Mouse (Mus musculus) MEL (cell line): ENCODE measurements around the gene Asna1. TPM values are rescaled to one million over a fixed set of nuclear protein-coding genes. Genes with fewer than 3 reads are reported as not detected.

Experiments
- DNase-seq: peaks from one replicate; pipeline ENCODE4 v3.0.0; 2011; ENCODE audit warnings: low read depth, low spot score
- H3K27ac ChIP-seq: 2 replicates; pipeline ENCODE4 v1.5.1; 2012; ENCODE audit warnings: low read depth, mild to moderate bottlenecking, control low read depth, low read length, moderate library complexity; ENCODE audit not compliant: control insufficient read depth
- H3K27me3 ChIP-seq, 2 experiments: fragments of 150-350 bp in 1 of 2; sonication (generic) in 1 of 2; 2 replicates each; pipeline ENCODE4 v1.6.1; 2012; ENCODE audit warnings: low read length in 2 of 2, mild to moderate bottlenecking in 2 of 2, improper control_type of control experiment in 1 of 2, moderate library complexity in 1 of 2; ENCODE audit not compliant: insufficient read depth in 2 of 2, control insufficient read depth in 1 of 2
- H3K36me3 ChIP-seq, 2 experiments: 2 replicates each; pipeline ENCODE4 v1.6.1; 2012 to 2014; ENCODE audit warnings: low read length in 2 of 2, improper control_type of control experiment in 1 of 2, inconsistent platforms in 1 of 2, mild to moderate bottlenecking in 1 of 2; ENCODE audit not compliant: insufficient read depth in 2 of 2, control insufficient read depth in 1 of 2
- H3K4me1 ChIP-seq, 2 experiments: fragments of 150-350 bp in 1 of 2; sonication (generic) in 1 of 2; 2 replicates each; pipeline ENCODE4 v1.6.1; 2012; ENCODE audit warnings: low read length in 2 of 2, improper control_type of control experiment in 1 of 2, mild to moderate bottlenecking in 1 of 2; ENCODE audit not compliant: insufficient read depth in 2 of 2, control insufficient read depth in 1 of 2
- H3K4me3 ChIP-seq, 2 experiments: fragments of 150-350 bp in 1 of 2; sonication (generic) in 1 of 2; 2 replicates each; pipeline ENCODE4 v1.5.1; 2012; ENCODE audit warnings: low read depth in 2 of 2, low read length in 2 of 2, mild to moderate bottlenecking in 2 of 2, moderate library complexity in 2 of 2, control low read depth in 1 of 2, improper control_type of control experiment in 1 of 2; ENCODE audit not compliant: control insufficient read depth in 1 of 2, insufficient read depth in 1 of 2
- H3K79me2 ChIP-seq: 2 replicates; pipeline ENCODE4 v1.6.1; 2012; ENCODE audit warnings: mild to moderate bottlenecking, low read length, moderate library complexity; ENCODE audit not compliant: control insufficient read depth, poor library complexity, insufficient read depth
- H3K9ac ChIP-seq: 2 replicates; pipeline ENCODE4 v1.6.1; 2012; ENCODE audit warnings: low read depth, mild to moderate bottlenecking, control low read depth, low read length, moderate library complexity; ENCODE audit not compliant: control insufficient read depth, poor library complexity, severe bottlenecking
- H3K9me3 ChIP-seq: fragments of 150-350 bp; sonication (generic); replicated peaks from 2 replicates; pipeline ENCODE4 v1.6.1; 2012; ENCODE audit warnings: mild to moderate bottlenecking, low read length, improper control_type of control experiment, moderate library complexity; ENCODE audit not compliant: insufficient read depth
- BHLHE40 ChIP-seq: IDR thresholded peaks from 2 replicates; pipeline ENCODE4 v1.6.1; 2012; ENCODE audit warnings: low read depth, mild to moderate bottlenecking, inconsistent platforms, low read length, improper control_type of control experiment, borderline replicate concordance
- CHD1 ChIP-seq: IDR thresholded peaks from 2 replicates; pipeline ENCODE4 v1.6.1; 2012; ENCODE audit warnings: low read depth, mild to moderate bottlenecking, inconsistent platforms, low read length, improper control_type of control experiment
- CHD2 ChIP-seq: IDR thresholded peaks from 2 replicates; pipeline ENCODE4 v1.6.1; 2011; ENCODE audit warnings: low read length, improper control_type of control experiment
- CTCF ChIP-seq, 3 experiments: IDR thresholded peaks in 2 of 3; conservative IDR thresholded peaks in 1 of 3; 2 replicates each; pipeline ENCODE4 v1.5.1; 2011 to 2012; ENCODE audit warnings: low read length in 3 of 3, low read depth in 2 of 3, mild to moderate bottlenecking in 2 of 3, improper control_type of control experiment in 1 of 3, inconsistent platforms in 1 of 3, mixed read lengths in 1 of 3, moderate library complexity in 1 of 3; ENCODE audit not compliant: control insufficient read depth in 1 of 3, insufficient read depth in 1 of 3, poor library complexity in 1 of 3, severe bottlenecking in 1 of 3
- ELF1 ChIP-seq: IDR thresholded peaks from 2 replicates; pipeline ENCODE4 v1.6.1; 2014; ENCODE audit warnings: low read depth, mild to moderate bottlenecking, inconsistent platforms, low read length, improper control_type of control experiment, moderate library complexity
- EP300 ChIP-seq, 2 experiments: IDR thresholded peaks; 2 replicates each; pipeline ENCODE4 v1.6.1; 2011; ENCODE audit warnings: improper control_type of control experiment in 2 of 2, low read length in 2 of 2, low read depth in 1 of 2, mild to moderate bottlenecking in 1 of 2
- ETS1 ChIP-seq: IDR thresholded peaks from 2 replicates; pipeline ENCODE4 v1.6.1; 2012; ENCODE audit warnings: low read depth, mild to moderate bottlenecking, inconsistent platforms, low read length, improper control_type of control experiment, moderate library complexity
- GATA1 ChIP-seq: IDR thresholded peaks from 2 replicates; pipeline ENCODE4 v1.6.1; 2011; ENCODE audit warnings: low read depth, low read length, improper control_type of control experiment
- HCFC1 ChIP-seq: IDR thresholded peaks from 2 replicates; pipeline ENCODE4 v1.6.1; 2012; ENCODE audit warnings: low read depth, mild to moderate bottlenecking, inconsistent platforms, low read length, improper control_type of control experiment, moderate library complexity
- JUND ChIP-seq: IDR thresholded peaks from 2 replicates; pipeline ENCODE4 v1.6.1; 2011; ENCODE audit warnings: low read depth, mild to moderate bottlenecking, improper control_type of control experiment, low read length
- MAFK ChIP-seq: IDR thresholded peaks from 2 replicates; pipeline ENCODE4 v1.6.1; 2011; ENCODE audit warnings: low read depth, mild to moderate bottlenecking, low read length, improper control_type of control experiment, borderline replicate concordance
- MAZ ChIP-seq: IDR thresholded peaks from 2 replicates; pipeline ENCODE4 v1.6.1; 2012; ENCODE audit warnings: low read depth, mild to moderate bottlenecking, inconsistent platforms, low read length, improper control_type of control experiment
- MEF2A ChIP-seq: IDR thresholded peaks from 2 replicates; pipeline ENCODE4 v1.6.1; 2014; ENCODE audit warnings: low read depth, mild to moderate bottlenecking, inconsistent platforms, low read length, improper control_type of control experiment; ENCODE audit not compliant: poor library complexity, insufficient replicate concordance, severe bottlenecking; ENCODE audit errors: extremely low read depth
- MYB ChIP-seq: IDR thresholded peaks from 2 replicates; pipeline ENCODE4 v1.6.1; 2011; ENCODE audit warnings: mild to moderate bottlenecking, low read depth, low read length, improper control_type of control experiment
- MYC ChIP-seq: IDR thresholded peaks from 2 replicates; pipeline ENCODE4 v1.6.1; 2011; ENCODE audit warnings: low read depth, mild to moderate bottlenecking, low read length, improper control_type of control experiment, moderate library complexity
- NELFE ChIP-seq: IDR thresholded peaks from 2 replicates; pipeline ENCODE4 v1.6.1; 2011; ENCODE audit warnings: low read depth, low read length, improper control_type of control experiment
- POLR2A ChIP-seq, 2 experiments: IDR thresholded peaks; 2 replicates each; pipeline ENCODE4 v1.6.1; 2011 to 2012; ENCODE audit warnings: low read length in 2 of 2, mild to moderate bottlenecking in 2 of 2, control low read depth in 1 of 2, improper control_type of control experiment in 1 of 2, low read depth in 1 of 2, moderate library complexity in 1 of 2; ENCODE audit not compliant: control insufficient read depth in 1 of 2, insufficient read depth in 1 of 2, poor library complexity in 1 of 2
- POLR2AphosphoS5 ChIP-seq: IDR thresholded peaks from 2 replicates; pipeline ENCODE4 v1.6.1; 2012; ENCODE audit warnings: low read depth, borderline replicate concordance, mild to moderate bottlenecking, inconsistent platforms, low read length, moderate library complexity, mixed read lengths
- RAD21 ChIP-seq: IDR thresholded peaks from 2 replicates; pipeline ENCODE4 v1.6.1; 2011; ENCODE audit warnings: mild to moderate bottlenecking, low read depth, low read length, improper control_type of control experiment
- SIN3A ChIP-seq: IDR thresholded peaks from 2 replicates; pipeline ENCODE4 v1.6.1; 2012; ENCODE audit warnings: low read length, improper control_type of control experiment, inconsistent platforms
- SMC3 ChIP-seq: IDR thresholded peaks from 2 replicates; pipeline ENCODE4 v1.6.1; 2011; ENCODE audit warnings: low read depth, low read length, improper control_type of control experiment
- USF2 ChIP-seq, 2 experiments: IDR thresholded peaks; 2 replicates each; pipeline ENCODE4 v1.6.1; 2011 to 2012; ENCODE audit warnings: improper control_type of control experiment in 2 of 2, low read length in 2 of 2, borderline replicate concordance in 1 of 2, inconsistent platforms in 1 of 2, low read depth in 1 of 2, mild to moderate bottlenecking in 1 of 2; ENCODE audit not compliant: insufficient read depth in 1 of 2
- ZC3H11A ChIP-seq: IDR thresholded peaks from 2 replicates; pipeline ENCODE4 v1.6.1; 2012; ENCODE audit warnings: low read depth, mild to moderate bottlenecking, inconsistent platforms, low read length, improper control_type of control experiment
- ZMIZ1 ChIP-seq: IDR thresholded peaks from 2 replicates; pipeline ENCODE4 v1.6.1; 2012; ENCODE audit warnings: low read depth, mild to moderate bottlenecking, inconsistent platforms, low read length, improper control_type of control experiment, moderate library complexity
- ZNF384 ChIP-seq: IDR thresholded peaks from 2 replicates; pipeline ENCODE4 v1.6.1; 2012; ENCODE audit warnings: low read depth, mild to moderate bottlenecking, inconsistent platforms, low read length, improper control_type of control experiment
- polyA plus RNA-seq, 2 experiments: library from polyadenylated mRNA; stranded (reverse) in 1 of 2; unstranded in 1 of 2; fragments of >175 nt in 1 of 2; fragments of >200 nt in 1 of 2; gene quantifications; 2 replicates each; pipeline versions ENCODE4 v1.2.1 to v1.2.4; 2012; ENCODE audit warnings: low replicate concordance in 2 of 2, low read depth in 1 of 2; ENCODE audit not compliant: insufficient read length in 2 of 2, insufficient read depth in 1 of 2, missing spikeins in 1 of 2
- total RNA-seq: library from RNA; depleted of rRNA; stranded (reverse); fragments of 300-350 nt; gene quantifications from 2 replicates; pipeline ENCODE4 v1.2.3, GENCODE M21; 2012

Asna1 gene
- total and polyA plus RNA-seq, 3 experiments = 132 to 192 TPM; not detected in 1

GRCm38 (mm10) chr8:84975434-84975833 is 49.6 kb downstream of the Asna1 start:
- peaks cover 29% of the 10 kb centered on the region for H3K79me2 ChIP-seq
- H3K9me3 ChIP-seq = no peaks in the 10 kb centered on the region
- H3K27me3 ChIP-seq = no peaks in the 10 kb centered on the region
- peaks cover 4 to 19% of the 10 kb centered on the region in 2 experiments; a peak in 3 of 4 replicates for H3K36me3 ChIP-seq
- H3K4me3 ChIP-seq = peak overlapping the region; percentile 62 to 86
- H3K9ac ChIP-seq = peak overlapping the region; percentile 79
- H3K27ac ChIP-seq = peak overlapping the region; percentile 86
- peaks cover 4 to 35% of the 10 kb centered on the region in 2 experiments; a peak in 3 of 4 replicates for H3K4me1 ChIP-seq
- TF ChIP-seq POLR2AphosphoS5 = no peak
- TF ChIP-seq SMC3 = peak; percentile 89
- TF ChIP-seq MYB = no peak
- TF ChIP-seq CHD1 = no peak
- TF ChIP-seq POLR2A (IDR thresholded peaks at IDR 0.05; ENCODE audit: control insufficient read depth in 1 of 2, insufficient read depth in 1 of 2, low read depth in 1 of 2, low read length in 2 of 2, poor library complexity in 1 of 2) = no peak; a peak in 1 of 4 replicates
- no peak for TF ChIP-seq USF2 (IDR thresholded peaks at IDR 0.05; ENCODE audit: borderline replicate concordance in 1 of 2, insufficient read depth in 1 of 2, low read depth in 1 of 2, low read length in 2 of 2)
- no peak for TF ChIP-seq MAFK
- peak; percentile 15; the same call in 1 of the 2 replicates for TF ChIP-seq HCFC1
- no peak for TF ChIP-seq MEF2A
- TF ChIP-seq ETS1 = peak; percentile 72; the same call in 1 of the 2 replicates
- no peak for TF ChIP-seq GATA1
- no peak for TF ChIP-seq CHD2
- peak; percentile 80 to 91 (median 89) for TF ChIP-seq CTCF (IDR thresholded peaks at IDR 0.05 in 2 of 3, conservative IDR thresholded peaks at IDR 0.05 in 1 of 3; ENCODE audit: control insufficient read depth in 1 of 3, insufficient read depth in 1 of 3, low read depth in 2 of 3, low read length in 3 of 3, poor library complexity in 1 of 3, severe bottlenecking in 1 of 3)
- peak; percentile 68; the same call in 1 of the 2 replicates for TF ChIP-seq SIN3A
- no peak for TF ChIP-seq JUND
- TF ChIP-seq MAZ = peak; percentile 91
- no peak for TF ChIP-seq ELF1
- TF ChIP-seq ZNF384 = peak; percentile 74
- TF ChIP-seq RAD21 = peak; percentile 81
- no peak for TF ChIP-seq EP300 (IDR thresholded peaks at IDR 0.05; ENCODE audit: low read depth in 1 of 2, low read length in 2 of 2)
- TF ChIP-seq MYC = no peak
- TF ChIP-seq NELFE = no peak
- peak; percentile 22; the same call in 1 of the 2 replicates for TF ChIP-seq BHLHE40
- no peak for TF ChIP-seq ZMIZ1
- peak; percentile 91 for TF ChIP-seq ZC3H11A
- DNase-seq = peak; percentile 89
